Comparison of ENCODE assay signal across 8 mouse cellular contexts in genomic region chr16:87699306-87699692, GRCm38 (mm10). TPM values are rescaled to one million over a fixed set of nuclear protein-coding genes. Genes with fewer than 3 reads are reported as not detected.
DNase-seq lines count a peak whose midpoint lies in the region; ATAC-seq and TF ChIP-seq lines count a peak whose summit lies in the region.

No protein-coding gene starts in this region.

- H3K4me2 ChIP-seq in kidney, embryonic 14.5 days (replicated peaks; ENCODE audit: low read depth, low read length), result peak overlapping the region; percentile 68
- peak overlapping the region; percentile 70 for H3K4me2 ChIP-seq in embryonic facial prominence, embryonic 12.5 days (replicated peaks)
- H3K4me2 ChIP-seq in hindbrain, embryonic 11.5 days (replicated peaks; ENCODE audit: low read depth, low read length), result peak overlapping the region; percentile 72
- H3K4me2 ChIP-seq in liver, embryonic 11.5 days, result peak overlapping the region; percentile 59
- H3K4me2 ChIP-seq in neural tube, embryonic 15.5 days, result peak overlapping the region; percentile 73

- no peak for DNase-seq in kidney, adult 18-20 months
- no peak for DNase-seq in ES-E14 (ENCODE audit: low read depth, low spot score)
- peak; percentile 77 for DNase-seq in hindbrain, embryonic 11.5 days (ENCODE audit: low spot score)
- DNase-seq in liver, embryonic 11.5 days (ENCODE audit: low spot score), result no peak

- no peaks in the 10 kb centered on the region for H3K9me3 ChIP-seq in kidney, embryonic 14.5 days (ENCODE audit: control insufficient read depth, low read length)
- H3K9me3 ChIP-seq in ES-E14 (ENCODE audit: control insufficient read depth, insufficient read depth, low read depth, low read length), result no peaks in the 10 kb centered on the region
- no peaks in the 10 kb centered on the region for H3K9me3 ChIP-seq in embryonic facial prominence, embryonic 12.5 days
- no peaks in the 10 kb centered on the region for H3K9me3 ChIP-seq in hindbrain, embryonic 11.5 days (ENCODE audit: control insufficient read depth, low read length)
- H3K9me3 ChIP-seq in liver, embryonic 11.5 days (ENCODE audit: control insufficient read depth, low read length), result no peaks in the 10 kb centered on the region
- no peaks in the 10 kb centered on the region for H3K9me3 ChIP-seq in neural tube, embryonic 15.5 days (replicated peaks)

- peak overlapping the region; percentile 87 for H3K4me3 ChIP-seq in kidney, embryonic 14.5 days (ENCODE audit: low read length)
- H3K4me3 ChIP-seq in ES-E14 (ENCODE audit: insufficient read depth in 1 of 2, low read depth in 1 of 2, low read length in 2 of 2, poor library complexity in 1 of 2, severe bottlenecking in 1 of 2), result peak overlapping the region; percentile 83 to 93
- H3K4me3 ChIP-seq in embryonic facial prominence, embryonic 12.5 days, result peak overlapping the region; percentile 74
- peak overlapping the region; percentile 82 for H3K4me3 ChIP-seq in hindbrain, embryonic 11.5 days (ENCODE audit: low read depth, low read length)
- peak overlapping the region; percentile 89 for H3K4me3 ChIP-seq in liver, embryonic 11.5 days (ENCODE audit: low read depth, low read length)
- peak overlapping the region; percentile 88 for H3K4me3 ChIP-seq in neural tube, embryonic 15.5 days (replicated peaks)

- ATAC-seq in kidney, embryonic 14.5 days (ENCODE audit: low FRiP score, low TSS enrichment), result no peak
- no peak for ATAC-seq in embryonic facial prominence, embryonic 12.5 days (ENCODE audit: insufficient number of reproducible peaks, insufficient read depth, low FRiP score, low TSS enrichment)
- ATAC-seq in hindbrain, embryonic 11.5 days (ENCODE audit: low FRiP score), result peak; percentile 7
- no peak for ATAC-seq in liver, embryonic 11.5 days (replicated peaks; ENCODE audit: low FRiP score)
- no peak for ATAC-seq in neural tube, embryonic 15.5 days (ENCODE audit: low FRiP score)
- no peak for ATAC-seq in monocyte, adult 5-6 weeks (replicated peaks; ENCODE audit: insufficient number of reproducible peaks, low FRiP score, low TSS enrichment, poor library complexity, severe bottlenecking)

- in situ Hi-C loops in ES-E14 (cut with MboI; ENCODE audit: low sequenced_read_pairs in 2 of 2, unreplicated experiment in 2 of 2), result no loop called here

- H3K27me3 ChIP-seq in kidney, embryonic 14.5 days (ENCODE audit: control insufficient read depth, insufficient read depth, low read length), result no peaks in the 10 kb centered on the region
- no peaks in the 10 kb centered on the region for H3K27me3 ChIP-seq in embryonic facial prominence, embryonic 12.5 days
- H3K27me3 ChIP-seq in hindbrain, embryonic 11.5 days (ENCODE audit: control insufficient read depth, insufficient read depth, low read length), result no peaks in the 10 kb centered on the region
- H3K27me3 ChIP-seq in liver, embryonic 11.5 days (replicated peaks; ENCODE audit: control insufficient read depth, insufficient read depth, low read length), result no peaks in the 10 kb centered on the region
- H3K27me3 ChIP-seq in neural tube, embryonic 15.5 days (replicated peaks), result no peaks in the 10 kb centered on the region

- no peaks in the 10 kb centered on the region for H3K36me3 ChIP-seq in kidney, embryonic 14.5 days (ENCODE audit: control insufficient read depth, insufficient read depth, low read length)
- H3K36me3 ChIP-seq in ES-E14 (ENCODE audit: control insufficient read depth, insufficient read depth, low read length, poor library complexity, severe bottlenecking), result no peaks in the 10 kb centered on the region
- H3K36me3 ChIP-seq in embryonic facial prominence, embryonic 12.5 days, result no peaks in the 10 kb centered on the region
- no peaks in the 10 kb centered on the region for H3K36me3 ChIP-seq in hindbrain, embryonic 11.5 days (ENCODE audit: control insufficient read depth, insufficient read depth, low read length)
- H3K36me3 ChIP-seq in liver, embryonic 11.5 days (ENCODE audit: control insufficient read depth, insufficient read depth, low read length), result no peaks in the 10 kb centered on the region
- H3K36me3 ChIP-seq in neural tube, embryonic 15.5 days, result no peaks in the 10 kb centered on the region

- H3K27ac ChIP-seq in kidney, embryonic 14.5 days (ENCODE audit: low read depth, low read length), result peak overlapping the region; percentile 86
- H3K27ac ChIP-seq in ES-E14 (ENCODE audit: insufficient read depth, low read depth, low read length, poor library complexity, severe bottlenecking), result peak overlapping the region; percentile 82
- H3K27ac ChIP-seq in embryonic facial prominence, embryonic 12.5 days, result peak overlapping the region; percentile 90
- H3K27ac ChIP-seq in hindbrain, embryonic 11.5 days (ENCODE audit: low read depth, low read length), result peak overlapping the region; percentile 94
- H3K27ac ChIP-seq in liver, embryonic 11.5 days (ENCODE audit: low read depth, low read length), result peak overlapping the region; percentile 95
- H3K27ac ChIP-seq in neural tube, embryonic 15.5 days (replicated peaks), result peak overlapping the region; percentile 93

- H3K4me1 ChIP-seq in kidney, embryonic 14.5 days (ENCODE audit: control insufficient read depth, insufficient read depth, low read length), result peaks cover 16% of the 10 kb centered on the region
- peaks cover 8 to 13% of the 10 kb centered on the region in 2 experiments; a peak in 3 of 4 replicates for H3K4me1 ChIP-seq in ES-E14 (ENCODE audit: control insufficient read depth in 2 of 2, insufficient read depth in 2 of 2, low read length in 2 of 2, poor library complexity in 1 of 2)
- peaks cover 17% of the 10 kb centered on the region for H3K4me1 ChIP-seq in embryonic facial prominence, embryonic 12.5 days
- H3K4me1 ChIP-seq in hindbrain, embryonic 11.5 days (replicated peaks; ENCODE audit: control insufficient read depth, insufficient read depth, low read length), result no peaks in the 10 kb centered on the region
- peaks cover 37% of the 10 kb centered on the region for H3K4me1 ChIP-seq in liver, embryonic 11.5 days (replicated peaks; ENCODE audit: control insufficient read depth, insufficient read depth, low read length)
- peaks cover 37% of the 10 kb centered on the region for H3K4me1 ChIP-seq in neural tube, embryonic 15.5 days

- peak overlapping the region; percentile 96 for H3K9ac ChIP-seq in kidney, embryonic 14.5 days (ENCODE audit: low read depth, low read length)
- H3K9ac ChIP-seq in ES-E14 (ENCODE audit: insufficient read depth, low read depth, low read length, poor library complexity, severe bottlenecking), result peak overlapping the region; percentile 91
- peak overlapping the region; percentile 94 for H3K9ac ChIP-seq in embryonic facial prominence, embryonic 12.5 days
- H3K9ac ChIP-seq in hindbrain, embryonic 11.5 days (ENCODE audit: low read depth, low read length), result peak overlapping the region; percentile 94
- H3K9ac ChIP-seq in liver, embryonic 11.5 days (ENCODE audit: low read depth, low read length), result peak overlapping the region; percentile 85
- H3K9ac ChIP-seq in neural tube, embryonic 15.5 days (replicated peaks), result peak overlapping the region; percentile 89

- under 1% methylated on average over 20 of the region's 20 CpGs for WGBS in kidney, embryonic 14.5 days
- WGBS in embryonic facial prominence, embryonic 12.5 days, result under 1% methylated on average over 20 of the region's 20 CpGs
- WGBS in hindbrain, embryonic 11.5 days, result under 1% methylated on average over 20 of the region's 20 CpGs
- WGBS in liver, embryonic 11.5 days, result 0% methylated on average over 20 of the region's 20 CpGs
- WGBS in neural tube, embryonic 15.5 days, result 0% methylated on average over 20 of the region's 20 CpGs

TF ChIP-seq in ES-E14, 5 proteins besides CTCF, POLR2A, EP300 and RAD21:
- no peak for TF ChIP-seq MAFK (IDR thresholded peaks at IDR 0.05; ENCODE audit: insufficient read depth, low read depth, low read length)
- TF ChIP-seq ZNF384 (IDR thresholded peaks at IDR 0.05; ENCODE audit: low read depth, low read length), result peak; percentile 96
- no peak for TF ChIP-seq CHD2 (IDR thresholded peaks at IDR 0.05; ENCODE audit: low read depth, low read length)
TF ChIP-seq in ES-E14: peak in this region for 1.

RNA-seq across cellular contexts. Expression of gene Bach1, which starts 0.6 kb away (rescaled TPM):
- 9.8 and 19.6 TPM in 2 replicates for polyA plus RNA-seq in kidney, embryonic 14.5 days (2014; fragmentation: Nextera tagmentation; extraction: Ambion mirVana)
- 16.9 and 19.5 TPM in 2 replicates for total RNA-seq in ES-E14 (2012; rRNA removed)
- 21.5 and 22.4 TPM in 2 replicates for polyA plus RNA-seq in embryonic facial prominence, embryonic 12.5 days (2016; fragmentation: Nextera tagmentation; extraction: Ambion mirVana)
- 24.8 and 30.2 TPM in 2 replicates for polyA plus RNA-seq in hindbrain, embryonic 11.5 days (2014; fragmentation: Nextera tagmentation; extraction: Ambion mirVana)
- 10.6 and 11.1 TPM in 2 replicates for polyA plus RNA-seq in liver, embryonic 11.5 days (2014; fragmentation: Nextera tagmentation; extraction: Ambion mirVana)
- polyA plus RNA-seq in neural tube, embryonic 15.5 days (2015; fragmentation: Nextera tagmentation; extraction: Ambion mirVana), result 15.7 and 20.7 TPM in 2 replicates
- 116 to 177 TPM (median 171 TPM) in 3 replicates for total RNA-seq in monocyte, adult 5-6 weeks (2017)
